Mouse (Mus musculus): ENCODE results near the gene Avl9.
A peak's percentile ranks its signal among the peaks of the same experiment; 100 is the strongest.

Avl9 gene

GRCm38 (mm10) chr6:56794834-56795233 is 80.1 kb downstream of the Avl9 start:
- no peak for DNase-seq (ENCODE audit: low spot score)

GRCm38 (mm10) chr6:56796232-56796631 is 81.5 kb downstream of the Avl9 start:
- no peak for DNase-seq (ENCODE audit: low spot score)

GRCm38 (mm10) chr6:56796668-56797141 is 82.0 kb downstream of the Avl9 start:
- no peak for DNase-seq (ENCODE audit: low spot score)

GRCm38 (mm10) chr6:56797311-56798151 is 82.8 kb downstream of the Avl9 start, which contains the start of gene Kbtbd2:
Kbtbd2 (minus strand) TSS chr6:56797813.
- peak; percentile 71 for DNase-seq (ENCODE audit: low spot score)

- DNase-seq (ENCODE audit: low spot score): no peak
Observed at GRCm38 (mm10) chr6:56798152-56798465, 83.4 kb downstream of the Avl9 start.

- no peak for DNase-seq (ENCODE audit: low spot score)
Observed at GRCm38 (mm10) chr6:56805026-56805425, 90.3 kb downstream of the Avl9 start.

- DNase-seq (ENCODE audit: low spot score): no peak
Observed at GRCm38 (mm10) chr6:56806195-56806594, 91.5 kb downstream of the Avl9 start.

GRCm38 (mm10) chr6:56808656-56809055 is 94.0 kb downstream of the Avl9 start:
- no peak for DNase-seq (ENCODE audit: low spot score)
